Mouse (Mus musculus): ENCODE measurements around the gene Prlr.

Gene Prlr

DNA sequence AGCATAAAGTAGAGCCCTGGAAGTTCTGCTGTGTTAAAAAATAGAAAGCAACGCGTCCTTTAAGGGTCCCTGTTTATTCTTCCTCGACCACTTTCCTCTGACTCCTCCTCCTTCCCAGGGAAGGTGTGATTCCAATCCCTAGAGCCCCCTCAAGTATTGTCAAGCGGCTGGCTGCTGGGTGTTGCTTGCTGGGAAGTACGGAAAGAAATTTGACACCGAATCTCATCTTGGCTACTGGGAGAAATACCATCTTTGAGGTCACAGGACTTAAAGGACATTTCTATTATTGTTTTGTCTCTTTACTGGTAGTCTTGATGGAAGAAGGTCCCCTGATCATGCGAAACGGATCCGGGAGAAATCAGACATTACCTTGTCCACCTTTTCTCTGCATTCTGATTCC is at the start of gene Prlr:
Prlr (plus strand) TSS at position 156 of the 400 bp plus-strand sequence.
- no peak for DNase-seq

DNA sequence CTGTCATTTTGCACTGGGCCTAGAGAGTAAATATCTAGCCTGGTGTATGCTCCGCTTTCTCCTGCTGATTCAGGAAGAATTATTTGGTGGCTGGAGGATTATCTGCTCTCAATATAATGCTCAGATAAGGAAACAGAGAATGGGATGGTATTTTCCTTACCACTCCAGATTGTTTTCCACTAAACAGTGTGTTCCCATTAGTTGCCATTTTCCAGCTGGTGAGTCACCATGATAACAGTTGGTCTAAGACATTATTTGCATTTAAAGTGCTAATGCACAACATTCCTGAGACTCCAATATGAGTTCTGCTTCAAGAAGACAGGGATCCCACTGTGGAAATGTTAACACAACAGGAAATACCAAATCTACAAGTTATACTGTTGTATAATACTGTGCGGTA is 43.3 kb upstream of the Prlr start:
- DNase-seq, result no peak

DNA sequence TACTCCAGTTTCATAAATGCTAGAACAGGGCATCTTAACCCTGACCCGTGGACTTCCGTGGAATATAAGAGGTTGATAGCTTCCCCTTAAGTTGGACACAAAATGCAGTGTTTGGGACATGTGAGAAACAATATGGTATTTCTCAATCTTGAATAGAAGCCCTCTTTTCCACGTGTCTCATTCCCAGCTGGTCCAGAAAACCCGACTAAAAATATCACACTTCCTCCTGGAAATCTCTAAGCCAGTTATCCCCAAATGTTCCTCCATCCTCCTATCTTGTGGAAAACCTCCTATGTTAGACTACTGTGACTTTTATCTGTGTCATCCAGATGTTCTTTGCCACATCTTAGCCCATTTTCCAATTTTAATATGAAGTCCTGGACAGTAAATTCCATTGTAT is 42.1 kb upstream of the Prlr start:
- DNase-seq, result no peak

DNA sequence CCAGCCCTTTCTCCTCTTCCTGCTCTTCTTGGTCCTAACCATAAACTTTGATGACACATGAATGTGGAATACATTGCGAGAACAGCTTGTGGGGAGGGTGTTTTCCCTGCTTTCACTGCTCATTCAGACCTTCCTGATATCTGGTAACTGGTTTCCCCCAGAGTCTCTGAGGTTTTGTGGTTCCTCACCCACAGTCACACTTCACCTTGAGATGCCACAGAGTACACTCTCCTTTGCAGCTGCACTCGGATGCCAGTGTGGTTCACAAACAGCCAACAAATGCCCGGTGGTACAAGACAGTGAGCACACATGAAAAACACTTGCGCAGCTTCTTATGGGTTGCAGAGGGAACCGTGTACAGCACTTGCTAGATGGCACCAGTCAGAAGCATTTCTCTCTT is 32.5 kb upstream of the Prlr start:
- no peak for DNase-seq

DNA sequence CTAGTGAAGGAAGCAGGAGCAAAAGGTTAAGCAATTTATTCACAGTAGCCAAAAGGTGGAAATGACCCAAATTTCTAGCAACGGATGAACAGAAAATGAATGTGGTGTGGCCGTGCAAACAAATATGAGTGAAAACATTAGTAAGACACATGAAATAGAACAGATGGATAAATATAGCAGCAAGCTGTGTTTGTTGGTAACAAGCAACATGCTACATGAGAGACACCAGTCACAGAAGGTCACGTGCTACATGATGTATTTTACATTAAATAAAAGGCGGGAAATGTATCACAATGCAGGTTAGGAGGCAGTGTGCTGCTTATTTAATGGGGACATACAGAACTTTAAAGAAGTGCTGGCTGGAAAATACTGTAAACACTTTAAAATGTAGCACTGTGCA is 28.8 kb upstream of the Prlr start:
- no peak for DNase-seq

DNA sequence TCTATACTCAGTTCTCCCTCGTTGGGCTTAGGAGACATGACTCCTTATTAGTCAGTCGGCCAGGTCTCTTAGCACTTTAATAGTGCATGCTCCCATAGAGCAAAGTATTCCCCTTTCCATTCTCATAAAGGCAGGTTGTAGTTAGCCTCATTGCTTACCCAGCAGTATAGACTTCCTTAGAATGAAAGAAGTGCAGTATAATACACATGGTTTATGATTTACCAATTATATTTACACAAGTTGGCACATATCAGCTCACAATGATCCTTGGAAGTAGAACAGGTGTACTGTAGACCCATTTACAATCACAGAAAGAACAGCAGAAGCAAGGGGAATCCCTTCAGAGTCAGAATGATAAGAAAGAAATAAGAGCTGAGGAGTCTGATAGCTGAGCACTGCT is 16.4 kb upstream of the Prlr start:
- no peak for DNase-seq

DNA sequence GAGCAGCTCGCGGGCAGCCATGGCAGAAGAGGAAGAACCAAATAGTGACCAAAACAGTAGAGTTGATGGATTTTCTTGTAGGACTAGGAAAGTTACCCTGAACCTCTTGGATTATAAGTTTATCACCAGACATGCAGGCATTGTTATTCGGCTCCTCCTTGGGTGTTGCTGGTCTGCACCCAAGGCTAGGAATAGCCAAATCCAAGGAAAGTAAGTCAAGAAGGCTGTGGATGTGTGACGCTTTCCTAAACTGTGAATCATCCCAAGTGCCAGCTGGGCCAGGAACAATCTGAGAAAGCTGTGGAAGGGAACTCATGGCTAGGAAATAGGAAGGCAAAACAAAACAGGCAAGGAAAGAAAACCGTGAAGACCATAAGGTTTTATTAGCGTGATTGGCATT is 2.0 kb upstream of the Prlr start:
- DNase-seq, result no peak

DNA sequence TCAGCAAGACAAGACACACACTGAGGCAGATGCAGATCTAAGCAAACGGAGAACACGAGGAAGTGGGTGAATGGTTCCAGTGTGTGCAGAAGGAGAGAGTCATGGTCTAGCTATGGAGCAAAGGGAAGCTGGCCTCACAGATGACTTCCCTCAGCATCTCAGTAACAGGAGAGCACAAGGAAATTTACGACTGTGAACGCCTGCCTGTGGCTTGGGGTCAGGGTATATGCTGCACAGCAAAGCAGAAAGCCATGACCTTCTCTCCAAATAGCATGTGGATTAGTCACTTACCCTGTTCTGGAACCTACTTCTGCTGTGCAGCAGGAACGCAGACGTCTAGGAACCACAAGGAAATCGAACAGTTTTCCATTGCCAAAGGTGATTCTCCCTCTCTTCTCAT is 1.4 kb upstream of the Prlr start:
- no peak for DNase-seq

DNA sequence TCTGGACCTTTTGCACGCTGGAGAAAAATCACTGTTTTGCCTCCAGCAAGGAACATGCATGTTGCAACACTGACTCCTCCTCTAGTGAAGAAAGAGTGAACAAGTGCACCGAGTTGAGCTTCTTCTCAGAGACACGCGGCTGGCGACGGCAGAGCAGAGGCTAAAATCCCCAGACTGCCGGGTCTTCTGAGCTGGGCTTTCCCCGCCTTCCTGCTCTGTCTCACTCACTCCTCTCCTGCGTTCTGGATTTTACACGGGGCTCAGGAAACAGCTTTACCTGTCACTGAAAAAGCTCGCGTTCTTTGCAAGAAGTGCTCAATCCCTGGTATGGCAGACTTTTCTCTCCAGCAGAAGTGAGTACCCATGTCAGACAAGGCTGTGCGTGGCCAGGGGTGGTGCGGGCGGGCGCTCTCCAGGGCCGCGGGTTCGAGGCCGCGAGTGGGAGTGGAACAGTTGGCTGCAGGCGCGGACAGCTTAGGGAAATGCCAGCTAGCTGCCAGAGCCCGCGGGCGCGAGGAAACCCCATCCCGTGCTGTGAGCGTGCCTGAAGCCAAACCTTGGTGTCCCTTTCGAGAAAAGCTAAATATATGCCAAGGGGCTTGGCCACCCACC is 587 bp downstream of the Prlr start:
- peak; percentile 23 to 46 for DNase-seq

DNA sequence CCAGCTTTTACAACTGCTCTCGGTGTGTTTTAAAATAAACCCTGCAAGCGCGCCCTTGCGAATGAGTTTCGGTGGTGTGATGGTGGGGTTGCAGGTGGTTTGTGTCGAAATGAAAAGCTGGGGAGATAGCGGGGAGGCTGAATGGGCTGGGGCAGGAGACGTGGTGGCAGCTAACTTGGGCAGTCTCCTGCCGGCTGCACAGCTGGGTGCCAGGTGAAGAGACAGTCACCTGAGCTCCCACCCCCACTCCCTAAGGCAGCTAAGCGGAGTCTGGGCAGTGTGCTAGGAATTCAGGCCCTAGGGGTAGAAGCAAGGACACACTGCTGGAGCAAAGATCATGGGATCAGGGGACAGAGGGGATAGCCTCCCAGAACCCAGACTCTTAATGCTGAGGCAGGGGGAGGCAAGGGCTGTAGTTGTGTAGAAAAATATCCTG is 1.1 kb downstream of the Prlr start:
- DNase-seq, result peak in 1 of 2 experiments; percentile 15

DNA sequence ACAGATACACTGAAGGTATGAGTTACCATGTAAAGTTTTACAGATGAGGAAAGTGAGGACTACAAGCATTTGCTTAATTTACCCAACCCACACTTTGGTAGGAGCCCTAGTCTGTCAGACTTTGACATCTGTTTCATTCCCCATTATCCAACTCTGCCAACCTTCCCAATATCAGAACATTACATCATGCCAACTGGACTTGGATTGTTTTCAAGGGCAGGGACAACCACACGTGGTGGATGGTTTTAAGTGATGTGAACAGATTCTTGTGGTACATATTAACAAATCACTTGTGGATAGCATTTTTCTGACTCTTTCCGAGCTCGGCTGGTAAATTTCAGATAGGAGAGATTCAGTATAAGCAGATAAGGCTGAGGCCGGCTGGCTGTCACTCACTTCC is 3.7 kb downstream of the Prlr start:
- no peak for DNase-seq

DNA sequence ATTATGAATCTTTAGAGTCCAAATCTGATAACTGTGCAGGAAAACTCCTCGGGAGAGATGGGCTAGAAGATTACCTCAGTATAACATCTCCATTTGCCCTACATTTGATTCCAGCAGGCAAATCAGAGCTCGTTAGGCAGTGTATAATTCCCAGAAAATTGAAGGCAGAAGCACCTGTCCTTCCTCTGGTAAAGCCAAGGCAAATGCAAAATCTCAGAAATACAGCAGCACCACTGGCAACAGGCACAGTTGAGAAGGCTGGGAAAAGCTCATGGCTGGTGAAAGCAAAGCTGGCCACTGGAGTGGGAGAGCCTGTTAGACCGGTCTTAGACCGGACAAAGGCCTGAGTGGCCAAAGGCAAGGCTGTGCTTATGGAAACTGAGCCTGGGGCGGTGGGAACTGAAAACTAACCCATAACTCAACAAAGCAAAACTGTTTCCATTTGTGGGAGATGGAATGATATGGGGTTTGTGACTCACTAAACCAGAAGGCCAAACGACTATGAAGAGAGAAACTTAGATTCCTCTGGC is 15.1 kb downstream of the Prlr start:
- DNase-seq, result no peak

DNA sequence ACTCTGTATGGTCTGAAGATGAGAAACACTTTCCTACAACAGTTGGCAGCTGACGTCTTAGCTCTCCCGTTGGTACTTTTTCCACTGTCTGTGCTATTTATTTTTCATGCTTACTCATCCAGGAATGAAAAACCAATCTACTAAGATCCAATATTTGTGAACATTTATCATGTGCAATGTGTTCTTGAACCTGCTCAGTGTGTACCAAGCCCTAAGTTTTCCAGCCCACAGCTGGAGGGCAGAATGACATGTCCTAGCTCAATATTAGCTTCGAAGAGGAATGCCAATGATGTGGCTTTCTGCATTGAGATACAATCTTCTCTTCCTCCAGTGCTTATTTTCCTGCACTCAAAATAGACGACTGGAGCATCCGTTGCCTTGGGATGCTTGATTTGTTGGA is 24.0 kb downstream of the Prlr start:
- no peak for DNase-seq

DNA sequence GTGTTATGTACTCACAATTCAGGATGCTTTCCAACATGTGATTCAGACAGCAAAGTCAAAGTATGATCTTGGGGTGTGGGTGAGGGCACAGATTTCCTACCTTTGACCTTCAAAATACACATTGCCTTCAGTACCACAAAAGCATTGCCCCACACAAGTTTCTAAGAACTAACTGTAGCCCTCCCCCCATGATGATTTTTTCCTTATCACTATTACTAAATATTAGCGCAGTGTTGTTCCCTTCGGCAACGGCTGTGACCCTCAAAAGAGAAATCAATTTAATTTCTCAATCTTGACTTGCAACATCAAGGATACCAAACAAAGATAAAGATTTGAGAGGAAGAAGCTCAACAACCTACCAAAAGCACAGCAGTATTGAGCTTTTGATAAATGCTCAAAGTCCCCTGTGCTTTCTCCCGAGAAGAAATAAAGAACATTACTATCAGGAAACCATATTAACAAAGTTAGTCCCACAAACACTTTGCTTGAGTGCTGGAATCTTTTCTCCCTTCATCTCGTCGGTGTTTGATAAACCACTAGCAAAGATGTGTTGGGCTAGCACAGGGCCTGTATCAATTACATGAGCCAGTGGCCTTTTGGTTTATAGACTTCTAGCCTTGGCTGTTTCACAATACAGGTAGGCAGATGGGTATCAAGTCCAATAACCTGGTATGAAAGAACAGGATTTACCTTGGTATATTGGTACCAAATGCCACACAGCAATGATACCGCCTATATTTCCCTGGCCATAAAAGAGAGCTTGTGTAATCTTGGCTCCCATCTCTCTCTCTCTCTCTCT is 25.7 kb downstream of the Prlr start:
- no peak for DNase-seq

DNA sequence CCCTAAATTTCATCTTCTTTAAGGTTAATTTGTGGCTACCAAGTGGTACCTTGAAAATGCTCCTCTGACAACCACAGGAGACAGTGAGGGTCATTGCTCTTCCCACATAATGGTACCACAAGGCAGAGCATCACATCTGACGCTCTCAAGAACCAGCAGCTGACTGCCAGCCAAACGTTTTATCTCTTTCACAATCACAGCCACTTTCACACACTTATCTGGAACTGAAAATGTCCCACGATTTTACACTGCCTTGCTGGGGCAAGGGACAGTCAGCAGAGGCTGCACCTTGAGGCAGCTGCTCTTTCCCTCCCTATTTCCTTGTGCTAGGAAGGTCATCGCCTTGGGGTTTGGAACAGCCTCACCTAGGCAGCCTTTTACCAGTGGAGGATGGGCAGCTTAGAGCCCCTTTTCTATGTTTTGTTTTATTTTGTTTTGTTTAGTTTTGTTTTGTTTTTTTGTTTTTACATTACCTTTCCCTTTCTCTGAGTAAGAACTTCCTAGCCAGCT is 33.3 kb downstream of the Prlr start:
- DNase-seq, result no peak

DNA sequence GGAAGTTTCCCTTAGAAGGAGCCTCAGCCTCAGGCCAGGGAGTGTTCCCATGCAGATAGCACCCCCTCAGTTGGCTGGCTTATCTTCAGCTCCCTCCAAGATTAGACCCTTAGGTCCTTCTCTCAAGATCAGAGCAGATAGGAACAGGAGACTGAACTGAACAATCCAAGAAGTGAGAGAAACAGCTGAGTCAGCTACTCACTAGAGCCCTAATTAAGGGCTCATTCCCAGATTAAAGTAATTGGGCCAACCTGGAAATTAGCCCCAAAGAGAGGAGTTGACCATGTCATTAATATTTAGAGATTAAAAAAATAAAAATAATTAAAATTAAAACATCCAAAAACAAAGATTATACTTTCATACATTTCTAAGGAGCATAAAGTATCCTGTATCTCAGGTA is 35.0 kb downstream of the Prlr start:
- no peak for DNase-seq

DNA sequence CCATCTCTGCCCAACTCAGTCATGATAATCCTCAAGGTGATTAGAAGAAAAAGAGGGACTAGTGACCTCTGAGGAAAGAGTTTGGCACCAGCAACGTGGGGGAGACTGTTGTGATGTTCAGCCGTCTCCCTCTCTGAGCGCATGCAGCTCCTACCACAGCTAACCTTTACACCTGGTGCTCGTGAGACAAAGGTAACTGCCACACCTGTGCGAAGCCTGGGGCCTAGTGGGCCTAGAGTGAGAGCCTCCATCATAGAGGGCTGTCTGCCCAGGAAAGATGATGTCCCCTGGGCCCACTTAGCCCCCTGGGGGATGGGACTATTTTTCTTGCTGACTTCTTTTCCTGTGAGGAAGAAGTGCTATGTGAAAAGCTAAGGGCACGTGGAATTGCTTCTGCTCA is 36.2 kb downstream of the Prlr start:
- DNase-seq, result no peak

DNA sequence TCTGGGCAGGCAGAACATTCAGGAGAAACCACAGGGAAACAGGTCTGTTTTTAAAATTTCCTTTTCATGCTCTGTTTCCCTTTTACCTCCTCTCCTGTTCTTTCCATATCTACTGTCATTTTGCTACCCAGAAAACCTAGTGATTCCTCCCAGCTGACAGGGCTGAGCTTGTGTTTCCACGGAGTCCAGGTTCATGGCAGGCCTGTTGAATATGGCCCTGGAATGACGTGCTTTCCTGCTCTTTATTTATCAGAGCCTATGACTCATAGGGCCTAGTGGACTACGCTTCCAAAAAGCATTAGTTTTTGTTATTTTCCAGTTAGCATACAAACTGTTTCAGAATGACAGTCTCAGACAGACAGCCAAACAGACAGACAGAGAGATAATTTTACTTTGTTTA is 36.7 kb downstream of the Prlr start:
- no peak for DNase-seq

DNA sequence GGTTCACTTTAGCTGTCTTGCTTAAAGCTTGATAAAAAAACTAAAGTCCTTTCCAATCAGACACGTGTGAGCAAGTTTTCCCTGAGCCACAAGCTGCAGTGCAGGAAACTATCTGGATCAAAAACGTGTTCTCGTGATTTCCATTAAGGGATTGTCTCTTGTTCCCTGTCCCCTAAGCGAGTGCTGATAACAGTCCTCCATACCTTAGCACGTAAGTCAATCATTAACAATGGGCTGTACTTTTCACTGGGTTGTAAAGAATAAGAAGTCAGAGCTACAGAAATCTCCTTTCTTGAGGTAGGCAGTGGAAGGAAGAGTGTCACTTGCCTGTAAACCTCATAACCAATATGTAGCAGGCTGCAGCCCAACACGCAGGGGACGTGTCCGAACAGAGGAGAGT is 38.7 kb downstream of the Prlr start:
- DNase-seq, result no peak

DNA sequence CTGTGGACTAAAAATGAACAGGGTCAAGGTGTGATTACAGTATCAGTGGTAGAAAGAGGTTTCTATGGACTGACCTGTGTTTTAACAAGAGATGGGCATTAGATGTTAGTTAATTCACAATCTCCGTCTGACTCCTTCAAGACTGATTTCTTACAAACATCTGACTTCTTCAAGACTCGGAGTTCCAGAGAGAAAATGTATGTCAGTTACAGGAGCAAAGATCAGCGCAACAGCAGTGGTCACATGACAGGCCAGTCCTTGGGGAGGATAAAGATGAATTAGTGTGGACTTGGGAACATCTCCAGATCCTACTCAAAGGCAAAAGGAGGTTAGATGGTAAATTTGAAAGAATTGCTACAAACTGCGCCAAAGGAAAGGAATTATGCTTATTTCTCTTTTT is 39.2 kb downstream of the Prlr start:
- DNase-seq, result no peak

DNA sequence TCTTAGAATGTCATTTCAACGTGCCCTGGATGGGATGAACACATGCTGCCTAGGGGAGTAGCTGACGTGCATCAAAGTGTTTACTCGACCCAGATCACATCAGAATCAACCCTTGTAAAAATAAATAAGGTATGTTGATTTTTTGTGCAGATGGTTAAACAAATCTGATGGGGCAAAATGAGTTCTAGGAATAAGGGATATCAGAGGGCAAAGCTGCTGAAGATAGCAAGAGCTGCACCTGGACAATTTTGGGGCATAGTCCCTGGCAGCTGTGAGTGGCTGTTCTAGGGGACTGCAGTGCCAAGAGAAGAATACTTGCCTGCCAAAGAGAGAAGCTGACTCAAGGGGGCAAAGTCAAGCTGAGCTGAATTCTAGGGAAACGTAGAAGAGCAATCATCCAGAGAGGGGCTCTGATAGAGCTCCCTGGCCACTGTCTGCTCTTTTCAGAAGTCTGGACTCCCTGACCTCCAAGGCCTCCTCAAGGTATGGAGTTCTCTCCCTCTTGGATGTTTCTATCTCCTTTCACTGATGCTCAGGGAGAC is 46.6 kb downstream of the Prlr start:
- no peak for DNase-seq

DNA sequence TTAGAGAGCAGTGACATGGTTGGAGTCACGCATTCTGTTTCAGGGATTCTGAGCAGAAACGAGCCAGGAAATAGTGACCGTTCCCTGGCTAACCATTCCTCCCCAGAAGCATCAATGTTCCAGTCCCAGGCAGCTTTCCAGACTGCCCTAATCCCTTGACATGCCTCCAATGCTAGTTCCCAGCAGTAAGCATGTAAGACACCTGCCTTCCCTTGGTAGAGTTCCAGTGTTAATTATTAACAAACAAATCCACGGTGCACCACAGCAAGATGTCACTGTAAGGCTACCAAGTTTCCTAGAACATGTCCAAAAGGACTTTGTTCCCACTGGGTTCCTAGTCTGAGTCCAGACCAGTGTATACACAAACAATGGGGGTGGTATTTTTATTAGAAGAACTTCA is 48.7 kb downstream of the Prlr start:
- peak; percentile 64 to 73 for DNase-seq

DNA sequence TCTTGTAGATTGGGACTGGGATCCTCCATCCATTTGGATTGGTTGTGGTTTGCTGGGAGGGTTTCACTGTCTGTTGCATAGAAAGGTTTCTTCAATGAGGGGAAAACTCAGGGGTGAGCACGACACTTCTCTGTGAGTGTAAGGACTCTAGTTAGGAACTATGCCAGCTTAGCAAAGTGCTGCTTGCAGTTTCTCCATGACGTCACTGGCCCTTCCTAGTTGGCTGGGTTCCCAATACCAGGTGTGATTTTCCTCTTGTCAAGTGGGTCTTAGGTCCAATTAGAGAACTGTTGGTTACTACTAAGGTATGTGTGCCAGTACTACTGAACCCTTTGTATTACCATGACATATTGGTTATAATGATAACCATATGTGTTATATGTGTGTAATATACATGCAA is 51.6 kb downstream of the Prlr start:
- DNase-seq, result no peak

DNA sequence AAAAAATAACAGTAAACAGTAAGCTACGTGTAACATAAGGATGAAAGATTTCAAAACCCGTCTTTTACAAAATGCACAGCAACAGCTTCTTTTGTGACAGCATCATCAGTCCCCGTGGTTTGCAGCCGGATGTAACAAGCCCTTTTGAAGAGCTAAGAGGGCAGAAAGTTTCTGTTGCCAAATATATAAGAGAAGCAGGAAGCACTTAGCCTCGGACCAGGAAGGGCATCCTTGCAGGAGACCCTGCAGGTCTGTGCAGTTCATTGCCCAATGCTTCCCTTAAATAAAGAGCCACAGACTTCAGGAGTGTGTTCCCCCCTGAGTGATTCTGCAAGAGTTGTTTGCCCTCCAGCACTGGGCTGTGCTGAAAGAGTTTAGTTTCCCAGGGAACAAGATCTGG is 58.9 kb downstream of the Prlr start:
- DNase-seq, result no peak
